24 mouse cellular contexts compared by ENCODE assay signal in the genomic region with DNA sequence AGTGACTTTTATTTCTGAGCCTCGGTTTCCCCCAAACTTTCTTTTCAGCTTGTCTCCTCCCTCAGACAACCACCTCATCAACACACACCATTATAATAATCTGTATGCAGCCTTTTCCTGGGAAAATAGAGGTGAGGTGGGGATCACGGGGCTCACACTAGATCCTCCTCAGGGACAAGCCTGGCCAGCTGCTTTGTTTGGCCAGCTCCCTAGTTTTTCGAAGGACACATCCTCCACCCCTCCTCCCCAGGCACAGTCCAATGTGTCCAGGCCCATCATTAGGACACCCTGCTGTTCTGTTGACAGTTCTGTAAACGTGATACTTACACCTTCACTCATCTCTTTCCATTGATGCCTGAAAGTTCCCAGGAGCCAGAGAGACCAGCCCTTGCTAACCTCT. TPM values are rescaled to one million over a fixed set of nuclear protein-coding genes. Genes with fewer than 3 reads are reported as not detected.
DNase-seq lines count a peak whose midpoint lies in the region; ATAC-seq lines count a peak whose summit lies in the region.
"Had no signal": no experiment of that assay in that cellular context is flagged by ENCODE, and none has a peak within 500 bp of the region (broad histone marks: within the 10 kb centered on the region; RNA-seq: fewer than 3 reads in every experiment).

No protein-coding gene starts in this region.

- H3K36me3 ChIP-seq in kidney, embryonic 15.5 days, result no peaks in the 10 kb centered on the region
- no peaks in the 10 kb centered on the region for H3K36me3 ChIP-seq in lung, embryonic 16.5 days (ENCODE audit: control insufficient read depth, insufficient read depth, low read length)
- H3K36me3 ChIP-seq in stomach, embryonic 16.5 days (ENCODE audit: control insufficient read depth, insufficient read depth, low read length), result no peaks in the 10 kb centered on the region
- H3K36me3 ChIP-seq: embryonic facial prominence, embryonic 10.5 days; embryonic facial prominence, embryonic 15.5 days; forebrain, embryonic 12.5 days; heart, embryonic 12.5 days; intestine, embryonic 15.5 days; limb, embryonic 12.5 days; liver, embryonic 15.5 days had no signal

- ATAC-seq in kidney, embryonic 15.5 days (replicated peaks; ENCODE audit: low FRiP score), result 0 out of 2 replicates have a peak, but pooled peaks have one; percentile 27
- peak; percentile 84 for ATAC-seq in lung, embryonic 16.5 days (ENCODE audit: low read depth)
- no peak for ATAC-seq in stomach, embryonic 16.5 days (ENCODE audit: insufficient read depth, low FRiP score)
- ATAC-seq: hindbrain, postnatal 0 days had no signal

- H3K4me1 ChIP-seq in kidney, embryonic 15.5 days, result peaks cover 25% of the 10 kb centered on the region
- H3K4me1 ChIP-seq in lung, embryonic 16.5 days (replicated peaks; ENCODE audit: control insufficient read depth, insufficient read depth, low read length), result peaks cover 20% of the 10 kb centered on the region
- H3K4me1 ChIP-seq in stomach, embryonic 16.5 days (ENCODE audit: control insufficient read depth, insufficient read depth, low read length), result peaks cover 15% of the 10 kb centered on the region; the same call in 1 of the 2 replicates
- H3K4me1 ChIP-seq: heart, embryonic 12.5 days; limb, embryonic 12.5 days; liver, embryonic 15.5 days had no signal

- H3K9me3 ChIP-seq in kidney, embryonic 15.5 days (replicated peaks), result no peaks in the 10 kb centered on the region
- H3K9me3 ChIP-seq in lung, embryonic 16.5 days (ENCODE audit: control insufficient read depth, low read length), result no peaks in the 10 kb centered on the region
- H3K9me3 ChIP-seq in stomach, embryonic 16.5 days (replicated peaks; ENCODE audit: control insufficient read depth, low read length), result no peaks in the 10 kb centered on the region
- H3K9me3 ChIP-seq: embryonic facial prominence, embryonic 10.5 days; embryonic facial prominence, embryonic 15.5 days; forebrain, embryonic 12.5 days; heart, embryonic 12.5 days; intestine, embryonic 15.5 days; limb, embryonic 12.5 days; liver, embryonic 15.5 days had no signal

- no peak overlapping the region for H3K4me3 ChIP-seq in kidney, embryonic 15.5 days (replicated peaks)
- H3K4me3 ChIP-seq in lung, embryonic 16.5 days (ENCODE audit: low read length), result no peak overlapping the region
- no peak overlapping the region for H3K4me3 ChIP-seq in stomach, embryonic 16.5 days (replicated peaks; ENCODE audit: low read length)
- H3K4me3 ChIP-seq: embryonic facial prominence, embryonic 10.5 days; embryonic facial prominence, embryonic 15.5 days; forebrain, embryonic 12.5 days; heart, adult 2 months; heart, embryonic 12.5 days; intestine, embryonic 15.5 days; left cerebral cortex, adult 2 months; limb, embryonic 12.5 days; liver, embryonic 15.5 days had no signal

- H3K9ac ChIP-seq in kidney, embryonic 15.5 days, result no peak overlapping the region
- H3K9ac ChIP-seq in lung, embryonic 16.5 days (ENCODE audit: low read length), result no peak overlapping the region
- H3K9ac ChIP-seq in stomach, embryonic 16.5 days (ENCODE audit: low read length), result no peak overlapping the region
- H3K9ac ChIP-seq: embryonic facial prominence, embryonic 15.5 days; forebrain, embryonic 12.5 days; forebrain, postnatal 0 days; heart, embryonic 12.5 days; intestine, embryonic 15.5 days; limb, embryonic 12.5 days; liver, embryonic 15.5 days had no signal

- WGBS in kidney, embryonic 15.5 days, result 33% methylated on average over 4 of the region's 4 CpGs
- 31% methylated on average over 4 of the region's 4 CpGs for WGBS in lung, embryonic 16.5 days
- WGBS in stomach, embryonic 16.5 days, result 43% methylated on average over 4 of the region's 4 CpGs

- DNase-seq in kidney, postnatal 36 days, result no peak
- DNase-seq in lung, adult 18-20 months, result no peak
- peak; percentile 15 for DNase-seq in lung, postnatal 36 days
- DNase-seq: adrenal gland, adult 2 months; B cell, adult 2 months; cerebellum, adult 2 months; cerebellum, postnatal 25 days; forebrain, postnatal 0 days; heart, adult 2 months; layer of hippocampus, adult 9-11 months; midbrain, embryonic 14.5 days; right cerebral cortex, postnatal 25 days had no signal

- peak overlapping the region; percentile 69 for H3K27ac ChIP-seq in kidney, embryonic 15.5 days
- peak overlapping the region; percentile 84 for H3K27ac ChIP-seq in lung, embryonic 16.5 days (ENCODE audit: low read length)
- peak overlapping the region; percentile 13; the same call in 1 of the 2 replicates for H3K27ac ChIP-seq in stomach, embryonic 16.5 days (ENCODE audit: low read length)
- H3K27ac ChIP-seq: embryonic facial prominence, embryonic 10.5 days; embryonic facial prominence, embryonic 15.5 days; forebrain, embryonic 12.5 days; heart, adult 2 months; hindbrain, postnatal 0 days; intestine, embryonic 15.5 days; left cerebral cortex, adult 2 months; limb, embryonic 12.5 days; liver, embryonic 15.5 days had no signal

- H3K4me2 ChIP-seq in kidney, embryonic 15.5 days, result no peak overlapping the region
- no peak overlapping the region for H3K4me2 ChIP-seq in lung, embryonic 16.5 days (ENCODE audit: low read depth, low read length)
- H3K4me2 ChIP-seq in stomach, embryonic 16.5 days (ENCODE audit: low read depth, low read length), result no peak overlapping the region
- H3K4me2 ChIP-seq: embryonic facial prominence, embryonic 15.5 days; forebrain, embryonic 12.5 days; heart, embryonic 12.5 days; intestine, embryonic 15.5 days; limb, embryonic 12.5 days; liver, embryonic 15.5 days had no signal

- no peaks in the 10 kb centered on the region for H3K27me3 ChIP-seq in kidney, embryonic 15.5 days
- no peaks in the 10 kb centered on the region for H3K27me3 ChIP-seq in lung, embryonic 16.5 days (ENCODE audit: control insufficient read depth, insufficient read depth, low read depth, low read length)
- H3K27me3 ChIP-seq in stomach, embryonic 16.5 days (ENCODE audit: control insufficient read depth, insufficient read depth, low read length), result no peaks in the 10 kb centered on the region
- H3K27me3 ChIP-seq: embryonic facial prominence, embryonic 15.5 days; forebrain, embryonic 12.5 days; heart, embryonic 12.5 days; intestine, embryonic 15.5 days; liver, embryonic 15.5 days had no signal

RNA-seq across cellular contexts. Expression of gene Prdm11, which starts 37.4 kb away (rescaled TPM):
- 5.5 and 7.1 TPM in 2 replicates for polyA plus RNA-seq in kidney, embryonic 15.5 days (2015; fragmentation: Nextera tagmentation; extraction: Ambion mirVana)
- 5.5 and 6.3 TPM in 2 replicates for polyA plus RNA-seq in lung, embryonic 16.5 days (2015; fragmentation: Nextera tagmentation; extraction: Ambion mirVana)
- 9.3 and 9.9 TPM in 2 replicates for polyA plus RNA-seq in stomach, embryonic 16.5 days (2015; fragmentation: Nextera tagmentation; extraction: Ambion mirVana)

Comparison
In these comparisons a context has a peak if more than half of its experiments do, and no peak if none do; other contexts are left out.
1. H3K27ac ChIP-seq: peak in every context shown above with its lines; median percentile 84 in lung, embryonic 16.5 days; 69 in kidney, embryonic 15.5 days; 13 in stomach, embryonic 16.5 days.